Mouse (Mus musculus) mesoderm, embryonic 11.5 days (tissue): ENCODE measurements around the gene Tedc1.

Source experiments
- DNase-seq: peaks from one replicate; pipeline ENCODE4 v3.0.0-alpha.2; 2012; ENCODE audit warnings: low read depth, low spot score

Tedc1 gene

GRCm38 (mm10) chr12:113201301-113201700, 45.1 kb downstream of the Tedc1 start:
- DNase-seq: no peak

GRCm38 (mm10) chr12:113202008-113202407, 45.8 kb downstream of the Tedc1 start:
- no peak for DNase-seq

GRCm38 (mm10) chr12:113203522-113203921, 47.3 kb downstream of the Tedc1 start:
- no peak for DNase-seq

- no peak for DNase-seq
Measured at GRCm38 (mm10) chr12:113205251-113205942, 49.2 kb downstream of the Tedc1 start.

- DNase-seq: no peak
Measured at GRCm38 (mm10) chr12:113207737-113208136, 51.5 kb downstream of the Tedc1 start.

GRCm38 (mm10) chr12:113210586-113211378, 54.6 kb downstream of the Tedc1 start:
- DNase-seq: no peak

- DNase-seq: no peak
Measured at GRCm38 (mm10) chr12:113211772-113212171, 55.6 kb downstream of the Tedc1 start.

- DNase-seq: no peak
Measured at GRCm38 (mm10) chr12:113212326-113212924, 56.2 kb downstream of the Tedc1 start.

GRCm38 (mm10) chr12:113213226-113213625, 57.0 kb downstream of the Tedc1 start:
- DNase-seq: no peak

GRCm38 (mm10) chr12:113214072-113214808, 58.0 kb downstream of the Tedc1 start:
- no peak for DNase-seq

GRCm38 (mm10) chr12:113214972-113215666, 58.9 kb downstream of the Tedc1 start:
- no peak for DNase-seq
